Mouse (Mus musculus) CH12.LX (cell line): Measurements from ENCODE around the gene Gpr152. TPM values are rescaled to one million over a fixed set of nuclear protein-coding genes. Genes with fewer than 3 reads are reported as not detected.

Source experiments
- DNase-seq: peaks from one replicate; pipeline ENCODE4 v3.0.0-alpha.2; 2013; ENCODE audit errors: extremely low read depth
- H3K27ac ChIP-seq: 2 replicates; pipeline ENCODE4 v1.5.1; 2012; ENCODE audit warnings: low read depth, mild to moderate bottlenecking, control low read depth, moderate library complexity; ENCODE audit not compliant: insufficient read depth
- H3K27me3 ChIP-seq: replicated peaks from 2 replicates; pipeline ENCODE3; 2012; ENCODE audit warnings: inconsistent platforms
- H3K36me3 ChIP-seq, 2 experiments: replicated peaks in 1 of 2; 2 replicates each; pipeline versions ENCODE3 to v1.6.1; 2012; ENCODE audit warnings: inconsistent platforms in 1 of 2, low read length in 1 of 2, mild to moderate bottlenecking in 1 of 2, mixed read lengths in 1 of 2, moderate library complexity in 1 of 2; ENCODE audit not compliant: control insufficient read depth in 1 of 2, insufficient read depth in 1 of 2
- H3K4me1 ChIP-seq, 2 experiments: 2 replicates each; pipeline ENCODE4 v1.6.1; 2012; ENCODE audit warnings: inconsistent platforms in 1 of 2, moderate library complexity in 1 of 2; ENCODE audit not compliant: insufficient read depth in 2 of 2, control insufficient read depth in 1 of 2
- H3K4me2 ChIP-seq: 2 replicates; pipeline ENCODE4 v1.6.1; 2012; ENCODE audit warnings: low read depth, mild to moderate bottlenecking, control low read depth; ENCODE audit not compliant: poor library complexity, insufficient read depth, severe bottlenecking
- H3K4me3 ChIP-seq, 3 experiments: fragments of 150-350 bp in 1 of 3; sonication (generic) in 1 of 3; replicated peaks in 1 of 3; 2 replicates each; pipeline versions ENCODE3 to v1.5.1; 2011 to 2012; ENCODE audit warnings: low read depth in 2 of 3, low read length in 2 of 3, mild to moderate bottlenecking in 2 of 3, moderate library complexity in 2 of 3, control low read depth in 1 of 3, improper control_type of control experiment in 1 of 3, inconsistent platforms in 1 of 3, mixed read lengths in 1 of 3; ENCODE audit not compliant: poor library complexity in 1 of 3
- H3K79me2 ChIP-seq: replicated peaks from 2 replicates; pipeline ENCODE4 v1.6.1; 2012; ENCODE audit warnings: mild to moderate bottlenecking, moderate library complexity; ENCODE audit not compliant: control insufficient read depth, poor library complexity, insufficient read depth, severe bottlenecking; ENCODE audit errors: extremely low read depth
- H3K9ac ChIP-seq: 2 replicates; pipeline ENCODE4 v1.6.1; 2012; ENCODE audit warnings: low read depth, mild to moderate bottlenecking, control low read depth, moderate library complexity; ENCODE audit not compliant: insufficient read depth
- H3K9me3 ChIP-seq: replicated peaks from 2 replicates; pipeline ENCODE3; 2012; ENCODE audit warnings: low read length, inconsistent platforms, mixed read lengths
- CHD1 ChIP-seq: IDR thresholded peaks from 2 replicates; pipeline ENCODE4 v1.6.1; 2012; ENCODE audit warnings: low read depth, low read length, improper control_type of control experiment, inconsistent platforms
- CHD2 ChIP-seq: IDR thresholded peaks from 2 replicates; pipeline ENCODE4 v1.6.1; 2011; ENCODE audit warnings: low read length, improper control_type of control experiment
- CTCF ChIP-seq, 2 experiments: IDR thresholded peaks in 1 of 2; conservative IDR thresholded peaks in 1 of 2; 2 replicates each; pipeline ENCODE4 v1.5.1; 2011 to 2012; ENCODE audit warnings: low read depth in 2 of 2, low read length in 2 of 2, improper control_type of control experiment in 1 of 2, inconsistent platforms in 1 of 2, mild to moderate bottlenecking in 1 of 2, moderate library complexity in 1 of 2
- GABPA ChIP-seq: IDR thresholded peaks from 2 replicates; pipeline ENCODE4 v1.6.1; 2012; ENCODE audit warnings: low read depth, low read length, improper control_type of control experiment, inconsistent platforms; ENCODE audit not compliant: insufficient replicate concordance
- HCFC1 ChIP-seq: IDR thresholded peaks from 2 replicates; pipeline ENCODE4 v1.6.1; 2012; ENCODE audit warnings: low read depth, mild to moderate bottlenecking, inconsistent platforms, low read length, improper control_type of control experiment
- IRF4 ChIP-seq: IDR thresholded peaks from 2 replicates; pipeline ENCODE4 v1.6.1; 2014; ENCODE audit warnings: low read depth, mild to moderate bottlenecking, inconsistent platforms, low read length, improper control_type of control experiment
- MAFK ChIP-seq: IDR thresholded peaks from 2 replicates; pipeline ENCODE4 v1.6.1; 2011; ENCODE audit warnings: low read length, improper control_type of control experiment; ENCODE audit not compliant: insufficient replicate concordance
- MEF2A ChIP-seq: IDR thresholded peaks from 2 replicates; pipeline ENCODE4 v1.6.1; 2014; ENCODE audit warnings: low read depth, mild to moderate bottlenecking, inconsistent platforms, low read length, improper control_type of control experiment, borderline replicate concordance
- MXI1 ChIP-seq: IDR thresholded peaks from 2 replicates; pipeline ENCODE4 v1.6.1; 2011; ENCODE audit warnings: mild to moderate bottlenecking, low read depth, low read length, improper control_type of control experiment
- NELFE ChIP-seq: IDR thresholded peaks from 2 replicates; pipeline ENCODE4 v1.6.1; 2011; ENCODE audit warnings: low read depth, low read length, improper control_type of control experiment
- NRF1 ChIP-seq: IDR thresholded peaks from 2 replicates; pipeline ENCODE4 v1.6.1; 2014; ENCODE audit warnings: low read depth, mild to moderate bottlenecking, inconsistent platforms, low read length, improper control_type of control experiment, moderate library complexity
- PAX5 ChIP-seq: IDR thresholded peaks from 2 replicates; pipeline ENCODE4 v1.6.1; 2012; ENCODE audit warnings: low read length, inconsistent platforms, mixed read lengths
- POLR2A ChIP-seq: IDR thresholded peaks from 2 replicates; pipeline ENCODE4 v1.6.1; 2011; ENCODE audit warnings: low read depth, mild to moderate bottlenecking, improper control_type of control experiment, low read length
- TBP ChIP-seq: conservative IDR thresholded peaks from 2 replicates; pipeline ENCODE4 v1.6.1; 2011; ENCODE audit warnings: low read depth, low read length, improper control_type of control experiment
- UBTF ChIP-seq: IDR thresholded peaks from 2 replicates; pipeline ENCODE4 v1.6.1; 2012; ENCODE audit warnings: low read depth, mild to moderate bottlenecking, inconsistent platforms, low read length, improper control_type of control experiment, moderate library complexity
- USF1 ChIP-seq: IDR thresholded peaks from 2 replicates; pipeline ENCODE4 v1.6.1; 2014; ENCODE audit warnings: low read depth, mild to moderate bottlenecking, inconsistent platforms, low read length, improper control_type of control experiment
- USF2 ChIP-seq: conservative IDR thresholded peaks from 2 replicates; pipeline ENCODE4 v1.6.1; 2011; ENCODE audit warnings: low read depth, low read length, improper control_type of control experiment
- ZMIZ1 ChIP-seq: IDR thresholded peaks from 2 replicates; pipeline ENCODE4 v1.6.1; 2012; ENCODE audit warnings: low read depth, mild to moderate bottlenecking, inconsistent platforms, low read length, improper control_type of control experiment
- dilution Hi-C: fragments of 300-500 bp; cut with MboI; formaldehyde crosslinking; loops from 2 replicates; pipeline ENCODE4 v1.14.3; 2020; ENCODE audit warnings: low sequenced_read_pairs; ENCODE audit not compliant: extremely low pct_unique_long_range_greater_than_20kb, extremely low pct_ligation_motif_present
- in situ Hi-C: fragments of 300-500 bp; cut with MboI; formaldehyde crosslinking; loops from 3 replicates; pipeline ENCODE4 v1.14.3; 2019; ENCODE audit warnings: low sequenced_read_pairs, low pct_ligation_motif_present, low pct_unique_long_range_greater_than_20kb, mixed read lengths
- polyA plus RNA-seq: library from polyadenylated mRNA; unstranded; fragments of >175 nt; gene quantifications from 2 replicates; pipeline ENCODE4 v1.2.1, GENCODE M21; 2012; ENCODE audit warnings: low read depth; ENCODE audit not compliant: insufficient read length
- total RNA-seq, 2 experiments: library from RNA; depleted of rRNA; stranded (reverse); fragments of 300-350 nt in 1 of 2; fragments of >200 nt in 1 of 2; gene quantifications; 2 replicates each; pipeline ENCODE4 v1.2.3; 2012 to 2014

Gene Gpr152
- total and polyA plus RNA-seq, 3 experiments = 0.05 to 0.71 (median 0.17) TPM

GRCm38 (mm10) chr19:4125741-4126696, 13.6 kb upstream of the Gpr152 start, which contains the start of gene Aip (continued):
- peak; percentile 65; the same call in 1 of the 2 replicates for TF ChIP-seq MEF2A

GRCm38 (mm10) chr19:4126759-4127495, 12.7 kb upstream of the Gpr152 start:
- peak overlapping the region; percentile 29; the same call in 1 of the 2 replicates for H3K27ac ChIP-seq
- peak overlapping the region; percentile 84 to 99 (median 93) for H3K4me3 ChIP-seq
- DNase-seq = no peak
- in situ Hi-C loops = loop anchor here (5.0 kb wide), 1 partner anchor 75 kb away; the partner anchor contains the start of gene Rad9a
- dilution Hi-C loops = no loop called here
- peak overlapping the region; percentile 85 for H3K4me2 ChIP-seq
- no peaks in the 10 kb centered on the region for H3K27me3 ChIP-seq
- H3K4me1 ChIP-seq = peaks cover 14 to 73% of the 10 kb centered on the region in 2 experiments
- peak overlapping the region; percentile 88 for H3K9ac ChIP-seq
- peaks cover 25 to 40% of the 10 kb centered on the region in 2 experiments for H3K36me3 ChIP-seq
- H3K9me3 ChIP-seq = no peaks in the 10 kb centered on the region
- TF ChIP-seq PAX5 = no peak
- TF ChIP-seq USF2 = no peak
- TF ChIP-seq ZMIZ1 = no peak
- TF ChIP-seq CTCF (conservative IDR thresholded peaks at IDR 0.05 in 1 of 2, IDR thresholded peaks at IDR 0.05 in 1 of 2; ENCODE audit: low read depth in 2 of 2, low read length in 2 of 2) = no peak
- no peak for TF ChIP-seq MXI1
- TF ChIP-seq IRF4 = no peak
- TF ChIP-seq POLR2A = no peak; the same call in 1 of the 2 replicates
- TF ChIP-seq USF1 = no peak
- TF ChIP-seq NRF1 = no peak
- TF ChIP-seq TBP = no peak
- TF ChIP-seq CHD2 = no peak; the same call in 1 of the 2 replicates
- no peak for TF ChIP-seq CHD1
- no peak for TF ChIP-seq MAFK
- no peak for TF ChIP-seq GABPA
- TF ChIP-seq HCFC1 = no peak
- no peak for TF ChIP-seq UBTF
- no peak for TF ChIP-seq NELFE
- H3K79me2 ChIP-seq = peaks cover 27% of the 10 kb centered on the region
